Mouse (Mus musculus): ENCODE measurements around the gene Tuba8.
A peak's percentile ranks its signal among the peaks of the same experiment; 100 is the strongest.

- TF ChIP-seq POLR2A (IDR thresholded peaks at IDR 0.05; ENCODE audit: borderline replicate concordance, control insufficient read depth, low read depth, low read length) (no peak; the same call in 1 of the 2 replicates), CTCF (IDR thresholded peaks at IDR 0.05; ENCODE audit: control insufficient read depth, insufficient read depth, low read length) (peak; percentile 74)
Observed at GRCm38 (mm10) chr6:121184198-121185140, 26.0 kb upstream of the Tuba8 start.

Measured in bone marrow, adult 2 months (tissue).